Mouse (Mus musculus): ENCODE data around the gene Gabpb2.
A peak's percentile ranks its signal among the peaks of the same experiment; 100 is the strongest.
"Not testable (repeated sequence)": the region's sequence is repeated elsewhere in the genome, so short reads cannot be mapped to it uniquely, and the experiment has no call there.

The Gabpb2 gene

DNA sequence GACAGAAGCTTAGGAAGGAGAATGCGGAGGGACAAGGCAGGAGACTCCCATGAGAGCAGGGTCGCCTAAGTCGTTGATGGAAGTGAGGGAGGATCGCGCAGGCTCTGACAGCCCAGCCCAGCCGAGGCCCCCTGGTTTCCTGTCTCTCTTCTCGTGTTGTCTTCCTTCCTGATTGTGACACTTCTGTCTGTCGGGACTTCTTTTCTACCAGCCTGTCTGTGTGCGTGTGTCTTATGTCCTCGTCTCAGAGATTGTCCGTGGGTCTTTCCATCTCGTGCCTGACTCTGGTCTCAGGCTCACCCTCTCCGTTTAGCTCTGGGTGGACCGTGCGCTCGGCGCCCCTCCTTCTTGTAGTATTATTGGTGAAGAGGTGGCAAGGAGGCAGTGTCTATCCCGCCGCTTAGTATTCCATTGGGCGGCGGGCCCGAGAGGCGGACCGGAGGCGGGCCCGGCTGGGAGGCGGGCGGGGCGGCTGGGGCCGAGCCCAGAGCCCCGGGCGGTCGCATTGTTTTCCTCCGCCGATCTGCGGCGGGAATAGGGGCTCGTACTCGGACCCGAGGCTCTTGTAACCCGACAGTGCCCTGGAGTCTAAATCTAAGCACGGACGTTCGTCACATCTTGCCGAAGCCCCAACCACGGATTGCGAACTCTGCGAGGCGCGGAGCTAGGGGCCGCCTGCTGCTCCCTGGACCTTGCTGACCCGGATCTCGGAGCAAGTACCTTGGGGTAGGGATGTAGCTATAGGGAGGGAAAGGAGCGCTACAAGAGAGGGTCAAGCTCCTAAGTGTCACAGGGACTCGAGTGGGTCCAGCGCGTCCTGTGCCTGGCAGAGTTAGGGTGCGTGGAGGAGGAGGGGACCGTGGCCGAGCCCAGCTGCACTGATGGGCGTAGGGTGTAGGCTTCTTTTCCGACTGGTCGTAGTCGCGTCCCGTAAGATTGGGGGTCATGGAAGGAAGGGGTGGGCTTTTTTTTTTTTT, 57.4 kb downstream of the Gabpb2 start, which contains the start of gene Sema6c:
Sema6c (plus strand) TSS at position 471 of the 977 bp plus-strand sequence.
- peak; percentile 94 for DNase-seq

DNA sequence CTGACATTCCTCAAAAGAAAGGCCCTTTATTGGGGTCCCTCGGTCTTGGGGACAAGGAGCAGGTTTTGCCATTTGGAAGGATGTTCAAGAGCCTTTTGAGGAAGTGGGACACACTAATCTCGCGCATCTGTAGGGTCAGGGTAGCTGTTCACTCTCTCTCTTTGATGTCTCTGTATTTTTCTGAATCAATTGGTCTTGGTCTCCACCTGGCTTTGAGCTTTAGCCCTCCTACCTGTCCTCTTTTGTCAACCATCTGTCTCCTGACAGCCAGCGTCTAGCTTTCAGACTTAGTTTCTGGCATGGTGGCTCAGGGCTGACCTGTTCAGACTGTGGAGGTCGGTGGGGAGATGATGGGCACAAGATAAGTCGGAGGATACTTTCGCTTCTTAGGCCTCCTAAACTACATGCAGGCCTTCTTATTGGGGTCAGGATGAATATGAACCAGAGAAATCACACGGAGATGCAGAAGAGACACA, 58.2 kb downstream of the Gabpb2 start:
- DNase-seq: no peak

DNA sequence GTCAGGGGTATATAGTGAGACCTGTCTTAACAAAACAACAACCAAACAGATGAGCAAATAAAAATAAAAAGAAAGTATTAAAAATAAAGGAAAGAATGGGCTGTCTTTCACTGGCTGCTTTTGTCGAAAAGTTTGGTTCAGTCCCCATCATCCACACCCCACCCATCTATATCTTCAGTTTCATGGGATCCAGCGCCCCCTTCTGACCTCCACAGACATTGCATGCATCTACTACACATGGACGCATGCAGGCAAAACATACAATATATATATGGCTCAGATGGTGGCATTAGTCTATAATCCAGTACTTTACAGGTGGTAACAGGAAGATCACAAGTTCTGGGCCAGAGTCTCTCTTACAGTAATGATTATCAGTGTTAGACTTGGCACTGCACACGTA, 63.8 kb downstream of the Gabpb2 start:
- DNase-seq: peak; percentile 54

DNA sequence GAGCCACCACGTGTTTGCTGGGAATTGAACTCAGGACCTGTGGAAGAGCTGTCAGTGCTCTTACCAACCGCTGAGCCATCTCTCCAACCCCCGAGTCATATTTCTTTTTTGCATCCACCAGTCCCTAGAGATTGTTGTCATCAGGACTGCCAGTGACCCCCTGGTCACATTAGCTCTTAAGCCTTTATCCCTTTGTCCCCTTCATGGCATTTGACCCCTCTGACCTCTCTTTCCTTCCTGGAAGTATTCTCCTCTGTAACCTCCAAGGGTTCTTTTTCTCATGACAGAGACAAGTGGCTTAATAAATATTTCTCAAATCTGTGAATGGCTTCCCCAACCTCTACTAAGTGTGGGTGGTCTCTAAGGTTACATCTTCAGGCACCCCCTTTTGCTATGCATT, 69.8 kb downstream of the Gabpb2 start:
- DNase-seq: no peak

DNA sequence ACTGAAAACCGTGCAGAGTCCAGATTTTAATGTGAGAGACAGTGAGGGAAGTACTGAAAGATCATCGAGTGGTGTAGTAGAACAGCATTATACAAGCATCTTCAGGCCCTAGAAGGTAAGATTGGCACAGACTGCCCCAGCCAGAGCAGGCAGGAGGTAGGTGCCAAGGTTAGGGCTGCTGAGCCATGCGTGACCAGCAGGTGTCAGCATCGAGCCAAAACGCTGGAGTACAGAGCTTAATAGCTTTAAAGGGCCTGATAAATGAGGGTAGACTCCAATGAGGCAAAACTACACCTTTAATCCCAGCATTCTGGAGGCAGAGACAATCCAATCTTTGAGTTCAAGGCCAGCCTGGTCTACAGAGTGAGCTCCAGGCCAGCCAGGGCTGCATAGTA, 75.1 kb downstream of the Gabpb2 start:
- peak; percentile 92 for DNase-seq

DNA sequence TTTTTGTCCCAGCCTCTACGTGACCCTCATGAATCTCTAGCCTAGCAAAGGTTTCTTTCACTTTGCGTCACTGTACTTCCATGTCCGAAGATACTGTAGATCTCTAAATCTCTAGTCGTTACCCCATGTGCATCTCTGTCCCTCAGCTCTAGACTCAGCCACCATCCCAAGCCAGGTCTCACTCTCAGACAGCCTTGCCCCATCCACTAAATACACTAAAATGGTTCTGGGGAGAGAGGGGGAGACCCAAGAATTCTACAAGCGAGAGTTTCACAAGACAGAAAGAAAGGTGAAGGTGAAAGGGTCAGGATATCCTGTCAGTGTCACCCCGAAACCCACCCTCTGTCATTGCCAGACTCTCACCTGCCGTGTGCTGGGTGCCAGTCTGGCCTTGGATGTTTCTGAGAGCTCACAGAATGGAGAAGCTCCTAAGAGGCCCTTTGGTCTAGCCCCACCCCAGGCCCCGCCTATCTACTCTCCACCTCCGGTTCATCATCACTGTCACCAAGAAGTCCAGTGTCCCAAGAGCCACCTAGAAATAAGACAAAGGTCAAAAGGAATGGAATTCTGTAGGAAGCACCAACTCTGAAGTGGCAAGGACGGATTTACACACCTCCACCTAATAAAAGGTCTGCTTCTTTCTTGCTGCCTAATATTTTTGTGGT, 75.6 kb downstream of the Gabpb2 start, which contains the start of gene Tnfaip8l2:
Tnfaip8l2 (minus strand) TSS at position 409 of the 665 bp plus-strand sequence.
- DNase-seq: peak; percentile 52

DNA sequence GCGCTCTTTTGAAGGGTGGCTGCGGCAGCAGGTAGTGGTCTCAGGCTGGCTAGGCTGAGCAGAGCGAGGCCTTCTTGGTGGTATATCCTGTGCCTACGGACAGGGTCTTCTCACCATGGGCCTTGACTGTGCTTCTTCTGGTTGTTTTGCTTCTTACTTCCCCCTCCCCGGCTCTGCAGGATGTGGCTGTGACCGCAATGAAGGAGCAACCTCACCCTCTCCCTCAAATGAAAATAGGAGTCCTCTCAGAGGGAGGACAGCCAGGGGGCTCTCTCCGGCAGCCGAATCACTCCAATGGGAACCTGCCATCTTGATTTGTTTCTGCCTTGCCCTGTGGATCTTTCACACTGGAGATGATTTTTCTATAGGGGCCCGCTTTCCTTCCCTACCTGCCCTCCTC, 76.2 kb downstream of the Gabpb2 start:
- no peak for DNase-seq

DNA sequence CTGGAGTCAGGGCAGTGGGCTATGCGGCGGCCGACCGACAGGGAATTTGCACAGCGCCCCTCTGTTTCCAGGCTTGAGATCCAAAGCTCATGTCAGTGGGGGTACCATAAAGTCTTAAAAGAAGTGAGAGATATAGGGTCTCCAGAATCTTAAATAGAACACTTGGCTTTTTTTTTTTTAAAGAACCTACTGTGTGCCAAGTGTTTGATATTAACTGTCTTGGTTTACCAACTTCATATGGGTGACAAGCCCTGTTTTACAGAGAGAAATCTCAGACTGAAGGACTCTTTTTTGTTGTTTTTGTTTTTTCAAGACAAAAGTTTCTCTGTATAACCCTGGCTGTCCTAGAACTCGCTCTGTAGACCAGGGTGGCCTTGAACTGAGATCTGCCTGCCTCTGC, 76.9 kb downstream of the Gabpb2 start:
- no peak for DNase-seq

DNA sequence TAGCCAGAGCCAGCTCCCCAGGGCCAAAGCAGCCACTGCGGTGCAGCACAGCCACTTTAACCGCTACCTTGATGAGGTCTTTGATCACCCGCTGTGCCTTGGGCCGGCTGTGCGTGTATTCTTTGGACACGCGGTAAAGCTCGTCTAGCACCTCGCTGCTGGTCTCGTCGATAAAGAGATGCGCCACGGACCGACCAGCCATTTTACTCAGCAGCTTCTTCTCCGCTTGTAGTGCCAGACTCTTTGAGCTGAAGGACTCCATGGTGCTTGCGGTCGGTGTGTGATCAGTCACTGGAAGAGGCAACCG, 77.5 kb downstream of the Gabpb2 start:
- DNase-seq: no peak

DNA sequence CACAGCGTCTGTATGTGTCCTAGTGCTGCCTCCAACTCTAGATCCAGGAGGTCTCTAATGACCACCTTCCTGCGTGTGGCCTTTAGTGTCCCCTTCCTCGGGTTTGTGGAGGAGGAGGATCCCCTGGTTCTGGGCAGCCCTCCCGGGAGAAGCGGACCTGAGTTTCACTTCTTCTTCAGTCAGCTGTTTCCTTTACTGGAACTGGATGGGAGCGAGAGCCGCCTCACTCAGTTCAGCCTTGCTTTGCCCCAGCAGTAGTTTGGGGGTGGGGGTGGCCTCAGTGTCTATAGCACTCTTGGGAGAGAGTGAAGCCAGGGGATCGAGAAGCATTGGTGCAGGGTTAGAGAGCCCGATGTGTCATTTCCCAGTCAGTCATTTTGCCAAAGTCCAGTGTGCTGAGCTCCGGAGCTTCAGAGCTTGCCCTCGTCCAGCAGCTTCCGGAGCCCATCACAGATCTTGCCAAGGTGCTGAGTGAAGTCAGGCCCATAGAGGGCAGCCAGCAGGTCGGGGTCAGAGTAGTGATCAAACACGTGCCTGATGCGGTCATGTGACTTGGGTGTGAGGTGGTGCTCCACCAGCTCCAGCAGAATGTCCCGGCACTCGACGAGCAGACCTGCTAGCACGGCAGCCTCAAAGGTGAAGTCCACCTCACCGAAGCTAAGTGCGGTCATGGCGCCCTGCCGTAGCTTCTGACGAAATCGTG, 78.0 kb downstream of the Gabpb2 start:
- DNase-seq: peak; percentile 55

DNA sequence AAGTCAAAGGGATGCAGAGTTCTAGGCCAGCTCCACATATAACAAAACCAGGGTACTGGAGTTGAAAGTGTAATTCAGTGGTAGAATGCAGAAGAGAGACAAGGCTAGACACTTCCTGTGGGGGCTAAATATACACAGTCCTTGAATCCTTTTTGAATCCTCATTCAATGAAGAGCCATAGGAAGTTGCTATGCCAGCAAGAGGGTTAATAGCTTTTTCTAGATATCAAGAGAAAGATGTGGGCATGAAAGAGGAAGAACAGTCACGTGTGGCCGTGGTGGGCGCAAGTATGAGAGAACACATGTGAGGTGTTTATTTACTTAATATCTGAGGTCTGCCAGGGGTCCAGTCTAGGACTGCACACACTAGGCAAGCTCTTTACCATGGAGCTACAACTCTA, 81.4 kb downstream of the Gabpb2 start:
- no peak for DNase-seq

DNA sequence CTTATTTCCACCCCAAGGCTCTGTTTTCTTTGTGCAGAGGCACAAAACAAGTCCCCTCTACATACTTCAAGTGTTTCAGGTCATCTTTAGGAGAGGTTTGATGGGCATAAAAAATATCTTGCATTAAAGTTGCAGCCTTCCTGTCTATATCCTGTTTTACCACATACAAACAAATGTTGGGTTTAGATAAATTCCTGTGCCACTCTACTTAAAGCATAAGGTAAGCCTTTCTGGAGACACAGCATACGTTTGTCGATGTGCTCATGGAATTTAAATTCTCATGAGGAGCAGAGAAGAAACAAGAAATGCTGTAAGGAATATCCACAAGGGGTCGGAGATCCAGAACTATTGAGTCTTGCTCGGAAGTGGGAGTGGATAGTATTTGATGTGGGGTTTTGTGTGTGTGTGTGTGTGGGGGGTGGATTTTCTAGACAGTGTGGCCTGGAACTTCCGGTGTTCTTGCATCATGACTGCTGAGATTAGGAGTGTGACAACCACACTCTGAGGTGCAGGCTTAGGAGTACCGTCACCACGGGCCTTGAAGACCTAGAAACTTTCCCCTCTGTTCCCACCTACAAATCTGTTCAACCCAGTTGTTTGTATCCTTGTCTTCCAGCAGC, 82.2 kb downstream of the Gabpb2 start:
- DNase-seq: no peak

DNA sequence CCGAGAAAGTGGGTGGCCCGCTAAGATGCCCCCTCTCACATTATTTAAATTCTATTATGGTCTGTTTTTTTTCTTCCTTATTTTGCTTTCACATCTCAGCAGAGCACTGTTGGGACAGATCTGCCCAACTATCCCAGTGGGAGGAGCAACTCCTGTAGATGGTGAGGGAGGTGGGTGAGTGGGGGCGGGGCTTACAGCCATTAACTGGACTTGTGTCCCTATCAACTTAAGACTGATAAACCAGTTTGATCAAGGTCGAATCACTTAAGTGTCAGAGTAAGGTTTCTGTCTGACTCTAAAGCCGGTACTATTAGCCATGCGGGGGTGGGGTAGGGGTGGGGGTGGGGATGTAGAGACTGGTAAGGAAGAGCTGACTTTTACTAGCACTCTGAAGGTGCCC, 82.7 kb downstream of the Gabpb2 start:
- DNase-seq: peak; percentile 81

DNA sequence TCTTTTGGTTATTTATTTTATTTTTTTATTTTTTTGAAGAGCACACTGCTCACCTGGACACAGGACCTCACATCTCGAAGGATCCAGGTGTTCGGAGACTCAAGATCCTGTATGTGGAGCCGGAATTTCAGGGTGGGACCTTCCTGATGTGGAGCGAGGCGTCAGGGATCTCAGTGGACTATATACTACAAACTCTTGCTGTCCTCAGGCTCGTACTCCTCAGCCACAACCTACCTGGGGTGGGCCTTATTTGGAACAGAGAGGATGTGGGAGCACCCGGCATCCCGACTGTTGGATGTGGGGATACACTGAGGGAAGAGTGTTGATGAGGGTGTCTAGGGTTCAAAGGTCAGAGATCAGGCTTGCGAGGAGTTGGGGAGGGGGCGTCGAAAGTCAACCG, 83.6 kb downstream of the Gabpb2 start:
- DNase-seq: not testable (repeated sequence)

DNA sequence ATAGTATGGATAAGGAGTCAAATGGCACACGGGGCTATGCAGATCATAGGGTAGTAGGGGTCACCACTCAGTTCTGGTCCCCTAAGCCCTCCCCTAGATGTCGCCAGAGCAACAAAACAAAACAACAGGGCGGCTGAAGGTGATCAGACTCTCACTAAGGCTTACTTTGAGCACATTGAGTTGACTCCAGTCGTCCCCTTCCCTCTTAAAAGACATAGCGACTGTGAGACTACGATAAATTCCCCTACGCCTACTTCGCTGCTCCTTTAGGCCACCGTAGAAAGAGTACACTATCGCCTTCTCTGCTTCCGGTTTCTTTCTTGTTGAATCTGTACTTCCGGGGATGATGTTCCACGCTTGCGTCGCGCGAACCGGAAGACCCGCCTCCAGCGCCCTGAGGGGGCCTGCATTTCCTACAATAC, 84.0 kb downstream of the Gabpb2 start, which contains the start of the genes Scnm1 and Lysmd1:
Scnm1 (minus strand) TSS at position 332 of the 422 bp plus-strand sequence.
Lysmd1 (plus strand) TSS at position 409 of the 422 bp plus-strand sequence.
- peak; percentile 95 for DNase-seq

DNA sequence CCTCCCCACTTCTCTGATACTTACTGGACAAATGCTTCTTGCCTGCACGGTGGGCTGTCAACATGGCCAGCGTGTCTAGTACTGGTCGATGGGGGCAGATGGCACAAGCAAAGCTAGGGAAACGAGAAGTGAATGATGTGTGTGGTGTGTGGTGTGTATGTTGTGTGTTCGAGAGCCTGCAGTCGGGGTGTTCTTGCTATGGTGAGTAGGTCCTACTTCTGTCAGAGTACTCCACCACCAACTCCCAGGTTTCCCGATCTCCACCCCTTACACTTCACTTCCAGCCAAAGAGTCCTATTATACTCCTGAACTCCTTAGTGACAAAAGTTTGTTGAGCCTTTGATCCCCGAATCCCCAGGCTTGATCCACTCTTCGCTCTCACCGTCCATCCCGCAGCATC, 84.5 kb downstream of the Gabpb2 start:
- DNase-seq: no peak

DNA sequence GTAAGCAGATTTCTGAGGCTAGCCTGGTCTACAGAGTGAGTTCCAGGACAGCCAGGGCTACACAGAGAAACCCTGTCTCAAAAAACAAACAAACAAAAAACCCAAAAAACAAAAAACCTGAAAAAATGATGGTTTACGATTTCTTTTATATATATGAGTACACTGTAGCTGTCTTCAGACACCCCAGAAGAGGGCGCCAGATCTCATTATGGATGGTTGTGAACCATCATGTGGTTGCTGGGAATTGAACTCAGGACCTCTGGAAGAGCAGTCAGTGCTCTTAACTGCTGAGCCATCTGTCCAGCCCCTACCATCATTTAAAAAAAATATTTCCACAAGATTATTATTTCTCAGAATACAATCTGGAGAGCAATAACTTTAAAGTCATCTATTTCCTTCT, 85.3 kb downstream of the Gabpb2 start:
- not testable (repeated sequence) for DNase-seq
